Mouse (Mus musculus) left cerebral cortex, adult 9 months (tissue): ENCODE results near the gene Gm38431.
"Not testable (repeated sequence)": the region's sequence is repeated elsewhere in the genome, so short reads cannot be mapped to it uniquely, and the experiment has no call there.

Experiments
- DNase-seq, 2 experiments: peaks; one replicate each; pipeline ENCODE4 v3.0.0; 2022; ENCODE audit warnings: low spot score in 2 of 2

Gene Gm38431

GRCm38 (mm10) chr9:21105760-21106564 lies 14.2 kb upstream of the Gm38431 start:
- no peak for DNase-seq

DNA sequence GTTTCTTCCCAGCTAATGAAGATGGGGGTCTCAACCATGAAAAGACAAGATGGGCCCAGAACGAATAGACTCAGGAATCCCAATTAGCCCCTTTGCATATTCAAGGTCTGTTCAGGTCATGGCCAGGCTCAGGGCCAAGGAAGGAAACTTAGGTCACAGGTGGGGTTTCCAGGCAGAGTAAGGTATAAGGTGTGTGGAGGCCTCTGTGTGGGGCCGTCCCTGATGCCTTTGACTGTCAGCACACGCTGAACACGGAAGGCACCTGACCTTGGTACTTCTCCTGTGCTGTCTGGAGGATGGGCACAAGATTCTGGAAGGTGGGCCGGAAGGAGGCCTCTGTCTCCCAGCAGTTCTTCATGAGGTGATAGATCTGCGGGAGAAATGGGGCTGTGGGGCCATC lies 13.0 kb upstream of the Gm38431 start:
- no peak for DNase-seq

- DNase-seq, result no peak
Measured at GRCm38 (mm10) chr9:21102076-21102475, 10.3 kb upstream of the Gm38431 start.

GRCm38 (mm10) chr9:21100447-21101161 lies 8.8 kb upstream of the Gm38431 start:
- no peak for DNase-seq

GRCm38 (mm10) chr9:21097793-21098192 lies 6.0 kb upstream of the Gm38431 start:
- peak; percentile 49 to 76 for DNase-seq

DNA sequence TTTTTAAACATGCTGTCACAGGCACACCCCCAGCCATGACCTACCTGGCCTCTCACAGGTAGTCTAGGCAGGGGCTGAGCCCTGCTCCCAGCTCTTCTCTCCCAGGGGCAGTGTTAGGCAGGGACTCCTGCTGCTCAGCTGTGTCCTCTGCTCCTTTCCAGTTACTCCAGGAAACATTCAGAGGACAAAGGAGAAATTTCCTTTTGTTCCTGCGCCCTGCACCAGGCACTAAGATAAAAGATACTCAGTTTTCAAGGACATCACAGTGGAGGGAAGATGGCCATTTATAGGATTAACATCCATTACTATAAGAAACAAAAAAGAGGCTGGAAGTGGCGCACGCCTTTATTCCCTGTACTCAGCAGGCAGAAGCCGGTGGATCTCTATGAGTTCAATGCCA lies 4.2 kb upstream of the Gm38431 start:
- no peak for DNase-seq

- no peak for DNase-seq
Measured at GRCm38 (mm10) chr9:21093423-21093822, 1.6 kb upstream of the Gm38431 start.

DNA sequence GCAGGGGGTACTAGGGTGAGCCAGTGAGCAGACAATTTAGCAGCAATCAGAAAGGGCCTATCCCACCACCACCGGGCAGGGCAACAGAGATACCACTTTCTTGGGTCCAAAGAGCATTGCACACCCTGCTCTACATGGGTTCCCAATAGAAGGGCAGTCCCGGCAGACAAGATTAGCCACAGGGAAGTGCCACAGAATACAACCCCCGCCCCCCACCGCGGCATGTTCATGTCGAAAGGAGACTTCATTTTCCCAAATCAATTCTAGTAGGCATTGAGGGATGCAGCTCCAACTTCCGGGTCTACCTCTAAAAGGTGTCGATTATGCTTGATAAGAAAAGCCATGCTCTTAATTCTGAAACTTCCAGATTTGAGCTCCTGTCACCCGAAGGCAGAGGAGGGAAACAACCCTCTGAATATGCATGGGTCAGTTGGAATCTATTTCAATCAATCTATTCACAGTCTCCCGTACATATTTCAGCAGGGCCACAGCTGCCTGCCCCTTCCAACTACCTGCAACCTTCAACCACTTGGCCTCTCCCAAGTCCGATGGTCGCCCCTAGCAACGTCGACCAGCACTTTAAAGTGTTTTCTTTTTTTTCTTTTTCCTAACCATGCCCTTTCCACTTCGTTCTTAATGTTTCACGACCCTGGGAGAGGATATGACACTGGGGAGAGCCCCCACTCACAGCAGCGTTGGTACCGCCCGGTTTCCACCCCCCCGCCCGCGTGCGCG lies 658 bp downstream of the Gm38431 start:
- DNase-seq, result no peak

GRCm38 (mm10) chr9:21090537-21090936 lies 1.3 kb downstream of the Gm38431 start:
- DNase-seq, result no peak

- no peak for DNase-seq
Measured at GRCm38 (mm10) chr9:21083324-21083723, 8.5 kb downstream of the Gm38431 start.

DNA sequence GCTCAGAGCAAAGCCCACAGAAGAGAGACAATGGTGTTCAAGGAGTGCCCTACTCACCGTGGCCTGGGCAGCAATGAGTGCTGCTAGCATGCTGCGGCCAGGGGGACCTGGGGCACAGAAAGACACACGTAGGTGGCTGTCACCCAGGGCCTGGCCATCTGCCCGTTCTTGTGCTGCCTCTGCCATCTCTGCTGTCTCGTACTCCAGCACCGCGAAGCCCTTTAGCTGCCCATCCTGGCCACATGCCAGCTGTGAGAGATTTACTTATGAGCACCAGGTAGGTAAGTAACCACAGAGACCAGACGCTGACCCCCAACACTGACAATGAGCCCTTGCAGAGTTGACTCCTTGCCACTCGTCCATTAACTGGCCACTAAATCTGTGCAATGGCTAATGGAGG lies 10.7 kb downstream of the Gm38431 start:
- DNase-seq, result no peak

DNA sequence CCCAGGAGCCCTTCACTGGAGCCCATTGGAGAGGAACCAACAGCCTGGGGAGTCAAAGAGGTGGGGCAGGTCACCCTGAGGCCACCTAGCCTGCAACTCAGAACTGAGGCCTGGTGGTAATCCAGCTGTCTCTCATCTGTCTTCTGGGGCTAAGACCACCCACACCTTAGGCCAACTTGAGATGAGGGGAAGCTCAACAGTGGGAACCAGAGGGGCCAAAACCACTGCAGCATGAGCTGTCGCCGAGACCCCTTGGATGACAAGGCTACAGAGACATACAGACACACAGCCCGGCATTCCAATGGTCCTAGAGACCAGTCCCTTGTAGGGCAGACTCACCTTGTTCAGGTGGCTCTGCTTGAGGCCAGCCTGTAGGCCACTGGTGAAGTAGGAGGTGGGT lies 16.2 kb downstream of the Gm38431 start:
- no peak for DNase-seq

GRCm38 (mm10) chr9:21074173-21074572 lies 17.6 kb downstream of the Gm38431 start:
- no peak for DNase-seq

GRCm38 (mm10) chr9:21073044-21073840 lies 18.6 kb downstream of the Gm38431 start, which contains the start of the genes Gm49373 and Fdx1l:
TSS of gene Gm49373 (minus strand) at chr9:21073096.
TSS of gene Fdx1l (minus strand) at chr9:21073614.
- peak; percentile 79 to 93 for DNase-seq

DNA sequence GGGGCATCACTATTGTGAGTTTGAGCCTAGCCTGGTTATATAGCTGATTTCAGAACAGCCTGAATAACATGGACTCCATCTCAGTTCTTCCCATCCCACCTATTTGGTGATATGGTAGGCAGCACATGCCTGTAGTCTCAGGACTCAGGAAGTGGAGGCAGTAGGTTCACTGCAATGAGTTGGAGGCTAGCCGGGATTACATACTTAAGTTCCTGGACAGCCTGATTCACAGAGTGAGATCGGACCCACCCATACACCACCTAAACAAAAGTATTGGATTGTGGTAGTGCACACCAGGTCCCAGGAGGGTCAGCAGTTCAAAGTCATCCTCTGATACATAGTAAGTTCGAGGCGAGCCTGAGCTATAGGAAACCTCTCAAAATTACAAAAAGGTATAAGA lies 19.2 kb downstream of the Gm38431 start:
- DNase-seq, result no peak

GRCm38 (mm10) chr9:21067006-21067684 lies 24.7 kb downstream of the Gm38431 start, which contains the start of gene Zglp1:
TSS of gene Zglp1 (minus strand) at chr9:21067093.
- DNase-seq, result no peak

GRCm38 (mm10) chr9:21062928-21063327 lies 28.9 kb downstream of the Gm38431 start:
- peak in 1 of 2 experiments; percentile 82 for DNase-seq

- DNase-seq, result no peak
Measured at GRCm38 (mm10) chr9:21051578-21051977, 40.2 kb downstream of the Gm38431 start.

DNA sequence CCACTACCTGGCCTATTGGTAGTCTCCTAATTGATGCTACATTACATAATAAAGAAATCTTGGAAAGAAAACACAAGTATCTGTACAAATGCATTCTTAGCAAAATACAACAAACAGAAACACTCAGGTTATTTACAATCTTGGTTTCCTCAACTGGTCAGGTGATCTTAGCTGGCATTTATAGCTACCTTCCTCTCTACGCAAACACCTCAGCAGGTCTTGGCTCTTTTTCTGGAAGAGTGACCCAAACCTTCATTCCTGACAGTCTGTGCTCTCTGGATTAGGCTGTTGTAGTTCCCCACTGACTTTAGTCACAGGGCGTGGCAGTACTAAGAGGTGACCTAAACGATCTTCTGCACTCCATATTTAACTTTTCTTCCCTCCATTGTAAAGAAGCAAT lies 46.6 kb downstream of the Gm38431 start:
- DNase-seq, result no peak

GRCm38 (mm10) chr9:21044785-21045184 lies 47.0 kb downstream of the Gm38431 start:
- DNase-seq, result not testable (repeated sequence)

DNA sequence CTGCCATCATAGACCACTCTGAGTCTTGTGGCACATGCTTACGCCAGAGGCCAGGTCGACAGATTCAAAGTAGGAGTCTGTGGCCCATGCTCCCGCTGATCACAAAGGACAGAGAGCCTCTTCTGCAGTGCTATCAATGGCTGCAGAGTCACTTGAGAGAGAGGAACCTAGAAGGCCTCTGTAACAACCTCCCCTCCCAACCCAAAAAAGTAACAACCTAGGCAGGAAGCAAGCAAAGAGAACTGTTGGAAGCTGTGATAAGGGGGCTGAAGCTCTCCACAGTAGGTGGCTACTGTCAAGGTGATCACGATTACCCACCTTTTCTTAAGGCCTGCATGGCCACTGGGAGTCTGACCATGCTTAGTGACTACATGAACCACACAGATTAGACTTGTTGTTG lies 48.2 kb downstream of the Gm38431 start:
- no peak for DNase-seq
